Mouse (Mus musculus) lung, embryonic 15.5 days (tissue): ENCODE data around the gene Lpcat1. TPM values are rescaled to one million over a fixed set of nuclear protein-coding genes. Genes with fewer than 3 reads are reported as not detected.

Experiments used
- ATAC-seq: fragments of 200-750 bp; cut with Nextera tagmentation; 2 replicates; pipeline ENCODE4 v1.8.0; 2017; ENCODE audit warnings: moderate number of reproducible peaks, borderline replicate concordance; ENCODE audit not compliant: low FRiP score, low TSS enrichment; ENCODE audit errors: extremely low read depth
- H3K27ac ChIP-seq: fragments of 300-500 bp; sonication (generic); 2 replicates; pipeline ENCODE4 v1.5.1; 2015; ENCODE audit warnings: moderate library complexity, mild to moderate bottlenecking, inconsistent platforms
- H3K27me3 ChIP-seq: fragments of 300-500 bp; sonication (generic); 2 replicates; pipeline ENCODE4 v1.6.1; 2015; ENCODE audit warnings: inconsistent platforms
- H3K36me3 ChIP-seq: fragments of 300-500 bp; sonication (generic); 2 replicates; pipeline ENCODE4 v1.6.1; 2015; ENCODE audit warnings: inconsistent platforms
- H3K4me1 ChIP-seq: fragments of 300-500 bp; sonication (generic); 2 replicates; pipeline ENCODE4 v1.6.1; 2015; ENCODE audit warnings: inconsistent platforms
- H3K4me2 ChIP-seq: fragments of 300-500 bp; sonication (generic); 2 replicates; pipeline ENCODE4 v1.6.1; 2015; ENCODE audit warnings: inconsistent platforms, mild to moderate bottlenecking, moderate library complexity
- H3K4me3 ChIP-seq: fragments of 300-500 bp; sonication (generic); 2 replicates; pipeline ENCODE4 v1.5.1; 2015; ENCODE audit warnings: mild to moderate bottlenecking, inconsistent platforms
- H3K9ac ChIP-seq: fragments of 300-500 bp; sonication (generic); 2 replicates; pipeline ENCODE4 v1.6.1; 2015; ENCODE audit warnings: inconsistent platforms
- H3K9me3 ChIP-seq: fragments of 300-500 bp; sonication (generic); 2 replicates; pipeline ENCODE4 v1.6.1; 2016; ENCODE audit warnings: inconsistent platforms
- WGBS: fragments of 180-500 bp; shearing (Covaris S2); methylation state at CpG from one replicate; pipeline ENCODE4 v1.1.7; 2015; 5-methylcytosine and 5-hydroxymethylcytosine counted together
- polyA plus RNA-seq: library from polyadenylated mRNA; unstranded; fragments of >200 nt; fragmentation: Nextera tagmentation; extraction: Ambion mirVana; gene quantifications from 2 replicates; pipeline ENCODE4 v1.2.1, GENCODE M21; 2015

Lpcat1 gene
- polyA plus RNA-seq, 1 experiment from 2014 or later, result 99.2 TPM

DNA sequence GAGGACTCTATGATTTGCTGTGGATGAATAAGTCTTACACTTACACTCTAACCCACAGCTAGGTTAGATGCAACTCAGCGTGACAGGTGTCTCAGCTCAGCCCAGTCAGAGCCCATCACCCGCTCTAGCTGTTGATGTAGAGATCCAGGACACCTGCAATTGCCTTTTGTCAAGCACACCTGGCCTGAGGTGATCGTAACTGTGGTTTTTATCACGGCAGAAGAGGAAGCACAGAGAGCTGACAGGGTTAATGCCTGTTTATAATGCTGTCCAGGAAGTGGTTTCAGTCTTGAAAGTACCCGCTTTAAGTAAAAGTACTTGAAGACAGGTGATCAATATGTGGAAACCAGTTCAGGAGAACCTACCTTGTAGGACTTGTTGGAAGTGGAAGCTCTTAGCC is 32.3 kb upstream of the Lpcat1 start:
- Histone ChIP-seq H3K4me3 (no peak overlapping the region), H3K27me3 (no peaks in the 10 kb centered on the region), H3K9me3 (no peaks in the 10 kb centered on the region), H3K4me2 (no peak overlapping the region), H3K27ac (no peak overlapping the region), H3K9ac (no peak overlapping the region), H3K4me1 (0 out of 2 replicates have a peak, but pooled peaks cover 4% of the 10 kb centered on the region), H3K36me3 (no peaks in the 10 kb centered on the region)
- ATAC-seq, result no peak
- WGBS, result 53% methylated on average over 5 of the region's 5 CpGs

DNA sequence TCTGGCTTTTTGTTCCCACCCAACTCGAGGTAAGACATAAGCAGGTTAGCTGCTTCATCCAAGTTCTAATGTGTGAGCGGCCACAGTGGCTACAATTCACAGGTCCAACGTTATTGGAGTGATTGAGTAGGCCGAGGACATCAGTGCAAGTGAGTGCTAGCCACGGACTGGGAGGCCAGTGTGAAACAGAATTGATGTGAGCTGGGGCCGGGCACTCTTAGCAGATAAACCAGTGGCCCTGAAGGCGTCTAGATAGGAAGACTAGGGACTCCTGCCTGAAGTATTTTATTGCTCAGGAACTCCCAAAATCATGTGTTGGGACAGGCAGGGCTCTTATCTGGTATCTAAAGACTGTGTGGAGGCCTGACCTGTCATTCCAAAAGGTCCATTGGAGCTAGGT is 31.3 kb upstream of the Lpcat1 start:
- 81% methylated on average over 7 of the region's 7 CpGs for WGBS
- Histone ChIP-seq H3K9me3 (no peaks in the 10 kb centered on the region), H3K27me3 (no peaks in the 10 kb centered on the region), H3K9ac (no peak overlapping the region), H3K36me3 (no peaks in the 10 kb centered on the region), H3K4me3 (no peak overlapping the region), H3K4me2 (no peak overlapping the region), H3K27ac (no peak overlapping the region), H3K4me1 (0 out of 2 replicates have a peak, but pooled peaks cover 4% of the 10 kb centered on the region)
- no peak for ATAC-seq

- no peaks in the 10 kb centered on the region for H3K27me3 ChIP-seq
- WGBS, result 56% methylated on average over 9 of the region's 9 CpGs
- no peaks in the 10 kb centered on the region for H3K9me3 ChIP-seq
- no peak; the same call in 1 of the 2 replicates for ATAC-seq
- H3K36me3 ChIP-seq, result no peaks in the 10 kb centered on the region
- 0 out of 2 replicates have a peak, but pooled peaks cover 4% of the 10 kb centered on the region for H3K4me1 ChIP-seq
- H3K27ac ChIP-seq, result no peak overlapping the region
- no peak overlapping the region for H3K9ac ChIP-seq
- H3K4me3 ChIP-seq, result no peak overlapping the region
- H3K4me2 ChIP-seq, result no peak overlapping the region
Observed at GRCm38 (mm10) chr13:73439057-73439456, 27.9 kb upstream of the Lpcat1 start.

DNA sequence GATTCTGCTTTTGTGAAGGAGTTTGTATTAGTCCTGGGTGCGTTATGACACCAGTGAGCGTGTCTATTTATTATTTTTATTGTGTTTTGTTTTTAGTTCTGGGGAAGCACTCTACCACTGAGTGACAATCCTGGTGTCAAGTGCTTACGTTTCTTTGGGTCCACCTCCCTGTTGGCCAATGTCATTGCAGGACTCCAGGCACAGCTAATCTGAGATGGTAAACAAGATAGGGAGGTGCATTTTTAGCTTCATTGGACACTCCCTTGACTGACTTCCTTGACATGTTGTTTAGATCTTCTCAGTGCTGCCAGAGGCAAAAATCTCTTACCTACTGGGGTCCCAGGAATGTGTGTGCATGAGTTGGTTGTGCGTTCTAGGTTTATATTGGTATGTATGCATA is 26.0 kb upstream of the Lpcat1 start:
- H3K4me2 ChIP-seq, result no peak overlapping the region
- no peak for ATAC-seq
- no peak overlapping the region for H3K9ac ChIP-seq
- peaks cover 19% of the 10 kb centered on the region for H3K4me1 ChIP-seq
- no peaks in the 10 kb centered on the region for H3K27me3 ChIP-seq
- H3K36me3 ChIP-seq, result no peaks in the 10 kb centered on the region
- H3K9me3 ChIP-seq, result no peaks in the 10 kb centered on the region
- H3K27ac ChIP-seq, result no peak overlapping the region
- WGBS, result 61% methylated on average over 4 of the region's 4 CpGs
- no peak overlapping the region for H3K4me3 ChIP-seq

GRCm38 (mm10) chr13:73441686-73442085 is 25.3 kb upstream of the Lpcat1 start:
- Histone ChIP-seq H3K27ac (no peak overlapping the region), H3K9ac (no peak overlapping the region), H3K4me2 (no peak overlapping the region), H3K27me3 (no peaks in the 10 kb centered on the region), H3K9me3 (no peaks in the 10 kb centered on the region), H3K4me1 (peaks cover 25% of the 10 kb centered on the region), H3K36me3 (no peaks in the 10 kb centered on the region), H3K4me3 (no peak overlapping the region)
- WGBS, result 76% methylated on average over 5 of the region's 5 CpGs
- ATAC-seq, result no peak

DNA sequence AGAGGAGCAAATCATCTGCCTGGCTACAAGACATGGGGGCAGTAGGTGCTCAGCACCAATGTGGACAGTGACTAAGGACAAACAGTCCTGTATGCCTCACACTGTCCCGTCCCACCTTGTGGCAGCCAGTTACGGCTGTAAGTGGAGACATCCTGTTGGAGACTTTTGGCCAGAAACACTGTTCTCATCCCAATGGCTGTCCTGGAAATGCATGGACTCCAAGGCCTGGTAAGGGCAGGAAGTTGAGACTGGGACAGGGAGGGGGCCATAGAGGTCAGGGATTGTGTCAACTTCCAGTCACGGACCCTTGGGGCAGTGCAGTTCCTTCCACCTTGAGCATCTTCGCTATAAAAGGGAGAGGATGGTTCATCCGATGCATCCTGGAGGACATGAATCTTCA is 24.6 kb upstream of the Lpcat1 start:
- no peak overlapping the region for H3K9ac ChIP-seq
- no peak for ATAC-seq
- H3K27ac ChIP-seq, result no peak overlapping the region
- no peak overlapping the region for H3K4me2 ChIP-seq
- no peaks in the 10 kb centered on the region for H3K9me3 ChIP-seq
- no peaks in the 10 kb centered on the region for H3K27me3 ChIP-seq
- H3K4me3 ChIP-seq, result no peak overlapping the region
- no peaks in the 10 kb centered on the region for H3K36me3 ChIP-seq
- WGBS, result 75% methylated on average over 5 of the region's 5 CpGs
- H3K4me1 ChIP-seq, result peaks cover 30% of the 10 kb centered on the region

- Histone ChIP-seq H3K36me3 (no peaks in the 10 kb centered on the region), H3K27ac (peak overlapping the region; percentile 16), H3K4me2 (no peak overlapping the region), H3K4me1 (peaks cover 36% of the 10 kb centered on the region), H3K27me3 (no peaks in the 10 kb centered on the region), H3K9ac (no peak overlapping the region), H3K9me3 (no peaks in the 10 kb centered on the region), H3K4me3 (no peak overlapping the region)
- no peak for ATAC-seq
- 61% methylated on average over 4 of the region's 4 CpGs for WGBS
Observed at GRCm38 (mm10) chr13:73443093-73443821, 23.7 kb upstream of the Lpcat1 start.

- no peak overlapping the region for H3K9ac ChIP-seq
- no peak overlapping the region for H3K4me2 ChIP-seq
- peaks cover 50% of the 10 kb centered on the region for H3K4me1 ChIP-seq
- no peaks in the 10 kb centered on the region for H3K9me3 ChIP-seq
- no peaks in the 10 kb centered on the region for H3K27me3 ChIP-seq
- WGBS, result 67% methylated on average over 2 of the region's 2 CpGs
- H3K36me3 ChIP-seq, result no peaks in the 10 kb centered on the region
- H3K27ac ChIP-seq, result peak overlapping the region; percentile 93
- H3K4me3 ChIP-seq, result no peak overlapping the region
- no peak for ATAC-seq
Observed at GRCm38 (mm10) chr13:73445087-73445486, 21.9 kb upstream of the Lpcat1 start.

DNA sequence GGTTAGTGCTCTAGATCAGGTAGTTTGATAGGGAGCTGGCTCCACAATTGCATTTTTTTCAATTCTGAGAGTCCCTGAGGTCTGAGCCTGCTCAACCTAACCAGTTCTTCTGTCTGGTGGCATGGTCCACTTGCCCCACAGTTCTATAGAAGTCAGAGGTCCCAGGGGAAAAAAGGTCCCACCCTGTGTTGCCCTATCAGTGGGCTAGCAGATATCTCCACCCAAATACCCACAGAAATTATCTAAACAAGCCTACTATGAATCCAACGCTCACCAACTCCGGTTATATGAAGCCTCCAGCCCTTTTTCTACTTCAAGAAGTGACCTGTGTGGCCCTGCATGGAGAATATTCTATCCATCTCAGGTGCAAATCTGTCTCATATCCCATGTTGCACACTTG is 20.9 kb upstream of the Lpcat1 start:
- Histone ChIP-seq H3K4me2 (0 out of 2 replicates have a peak overlapping the region, but pooled peaks have one; percentile 17), H3K4me1 (peaks cover 52% of the 10 kb centered on the region)
- 62% methylated on average over 2 of the region's 2 CpGs for WGBS

GRCm38 (mm10) chr13:73446494-73446893 is 20.5 kb upstream of the Lpcat1 start:
- whole genome bisulfite sequencing, result 25% methylated on average over 4 of the region's 4 CpGs
- peak; percentile 80 for ATAC-seq
- Histone ChIP-seq H3K36me3 (no peaks in the 10 kb centered on the region), H3K9me3 (no peaks in the 10 kb centered on the region), H3K9ac (no peak overlapping the region), H3K4me1 (peaks cover 52% of the 10 kb centered on the region), H3K4me3 (no peak overlapping the region), H3K27me3 (no peaks in the 10 kb centered on the region), H3K4me2 (peak overlapping the region; percentile 17; the same call in 1 of the 2 replicates), H3K27ac (peak overlapping the region; percentile 93)

More for the DNA sequence above, 20.9 kb upstream of the Lpcat1 start:
- H3K36me3 ChIP-seq, result no peaks in the 10 kb centered on the region
- no peak overlapping the region for H3K4me3 ChIP-seq
- no peak overlapping the region for H3K9ac ChIP-seq
- no peaks in the 10 kb centered on the region for H3K9me3 ChIP-seq
- H3K27ac ChIP-seq, result peak overlapping the region; percentile 93
- no peaks in the 10 kb centered on the region for H3K27me3 ChIP-seq
- no peak for ATAC-seq

DNA sequence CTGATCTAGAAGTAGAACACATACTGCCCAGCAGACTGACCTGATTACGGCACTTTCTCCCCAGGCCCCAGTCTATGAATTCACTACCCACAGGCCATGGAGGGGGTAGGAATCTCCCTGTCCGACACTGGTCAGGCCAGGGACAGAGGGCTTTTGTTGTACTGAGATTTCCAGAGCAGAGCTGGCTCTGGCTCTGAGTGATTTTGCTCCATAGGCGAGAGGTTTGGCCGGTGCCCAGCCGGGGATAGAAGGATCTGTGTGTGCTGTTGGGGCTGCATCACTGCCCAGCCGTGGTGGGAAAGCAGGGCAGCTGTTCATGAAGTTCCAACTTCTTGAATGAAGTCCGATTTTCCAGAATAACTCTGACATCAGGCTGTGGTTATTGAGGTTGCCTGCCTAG is 20.1 kb upstream of the Lpcat1 start:
- ATAC-seq, result peak; percentile 75
- no peak overlapping the region for H3K4me3 ChIP-seq
- H3K9ac ChIP-seq, result no peak overlapping the region
- peak overlapping the region; percentile 17; the same call in 1 of the 2 replicates for H3K4me2 ChIP-seq
- H3K4me1 ChIP-seq, result peaks cover 52% of the 10 kb centered on the region
- no peaks in the 10 kb centered on the region for H3K27me3 ChIP-seq
- WGBS, result 18% methylated on average over 7 of the region's 7 CpGs
- H3K9me3 ChIP-seq, result no peaks in the 10 kb centered on the region
- peak overlapping the region; percentile 93 for H3K27ac ChIP-seq
- no peaks in the 10 kb centered on the region for H3K36me3 ChIP-seq

- ATAC-seq, result no peak
- no peak overlapping the region for H3K4me3 ChIP-seq
- H3K9ac ChIP-seq, result no peak overlapping the region
- WGBS, result 29% methylated on average over 2 of the region's 2 CpGs
- H3K9me3 ChIP-seq, result no peaks in the 10 kb centered on the region
- peaks cover 52% of the 10 kb centered on the region for H3K4me1 ChIP-seq
- H3K27ac ChIP-seq, result peak overlapping the region; percentile 93
- H3K36me3 ChIP-seq, result no peaks in the 10 kb centered on the region
- H3K27me3 ChIP-seq, result no peaks in the 10 kb centered on the region
- H3K4me2 ChIP-seq, result no peak overlapping the region
Observed at GRCm38 (mm10) chr13:73447478-73447877, 19.5 kb upstream of the Lpcat1 start.
